Mouse (Mus musculus) gastrocnemius, adult 18-20 months (tissue): ENCODE measurements around the gene Slxl1. TPM values are rescaled to one million over a fixed set of nuclear protein-coding genes. Genes with fewer than 3 reads are reported as not detected.
"Not testable (repeated sequence)": the region's sequence is repeated elsewhere in the genome, so short reads cannot be mapped to it uniquely, and the experiment has no call there.

Experiments
- DNase-seq: peaks from one replicate; pipeline ENCODE4 v3.0.0; 2021; ENCODE audit warnings: low spot score
- long read RNA-seq, 2 experiments: library from polyadenylated mRNA; stranded (forward); transcript quantifications; one replicate each; pipeline ENCODE4 v2.0.0; 2021
- total RNA-seq, 2 experiments: library from RNA; stranded (reverse); gene quantifications; 2 replicates each; pipeline ENCODE4 v1.2.3; 2021

The Slxl1 gene
- not detected for total RNA-seq
- long read RNA-seq, experiment 1 = 0 reads
- long read RNA-seq, experiment 2 = 0 reads

- DNase-seq = not testable (repeated sequence)
Measured at GRCm38 (mm10) chrX:55226576-55226975, at the start of gene Slxl1. Gene Slxl1 (plus strand): TSS chrX:55226876.
